Comparison of ENCODE assay signal across 8 mouse cellular contexts in genomic region chr7:43919559-43920451, GRCm38 (mm10). TPM values are rescaled to one million over a fixed set of nuclear protein-coding genes. Genes with fewer than 3 reads are reported as not detected.
A peak's percentile ranks its signal among the peaks of the same experiment; 100 is the strongest.
DNase-seq lines count a peak whose midpoint lies in the region; ATAC-seq lines count a peak whose summit lies in the region.

No protein-coding gene starts in this region.

- no peak overlapping the region for H3K4me2 ChIP-seq in kidney, embryonic 14.5 days (replicated peaks; ENCODE audit: low read depth, low read length)
- H3K4me2 ChIP-seq in limb, embryonic 15.5 days = no peak overlapping the region
- H3K4me2 ChIP-seq in midbrain, embryonic 16.5 days (ENCODE audit: low read length) = no peak overlapping the region
- no peak overlapping the region for H3K4me2 ChIP-seq in stomach, embryonic 14.5 days (replicated peaks; ENCODE audit: low read depth, low read length)

- no peaks in the 10 kb centered on the region for H3K27me3 ChIP-seq in kidney, embryonic 14.5 days (ENCODE audit: control insufficient read depth, insufficient read depth, low read length)
- H3K27me3 ChIP-seq in limb, embryonic 15.5 days = no peaks in the 10 kb centered on the region
- no peaks in the 10 kb centered on the region for H3K27me3 ChIP-seq in midbrain, embryonic 16.5 days (ENCODE audit: control insufficient read depth, insufficient read depth, low read depth, low read length)
- no peaks in the 10 kb centered on the region for H3K27me3 ChIP-seq in stomach, embryonic 14.5 days (ENCODE audit: control insufficient read depth, insufficient read depth, low read length)

- H3K4me3 ChIP-seq in kidney, embryonic 14.5 days (ENCODE audit: low read length) = no peak overlapping the region
- H3K4me3 ChIP-seq in limb, embryonic 15.5 days = no peak overlapping the region
- H3K4me3 ChIP-seq in midbrain, embryonic 16.5 days (ENCODE audit: low read depth, low read length) = no peak overlapping the region
- no peak overlapping the region for H3K4me3 ChIP-seq in stomach, embryonic 14.5 days (ENCODE audit: low read depth, low read length)

- H3K4me1 ChIP-seq in kidney, embryonic 14.5 days (ENCODE audit: control insufficient read depth, insufficient read depth, low read length) = no peaks in the 10 kb centered on the region
- 0 out of 2 replicates have a peak, but pooled peaks cover 2% of the 10 kb centered on the region for H3K4me1 ChIP-seq in limb, embryonic 15.5 days
- no peaks in the 10 kb centered on the region for H3K4me1 ChIP-seq in midbrain, embryonic 16.5 days (ENCODE audit: control insufficient read depth, insufficient read depth, low read length)
- H3K4me1 ChIP-seq in stomach, embryonic 14.5 days (ENCODE audit: control insufficient read depth, insufficient read depth, low read length) = no peaks in the 10 kb centered on the region

- H3K36me3 ChIP-seq in kidney, embryonic 14.5 days (ENCODE audit: control insufficient read depth, insufficient read depth, low read length) = no peaks in the 10 kb centered on the region
- no peaks in the 10 kb centered on the region for H3K36me3 ChIP-seq in limb, embryonic 15.5 days
- no peaks in the 10 kb centered on the region for H3K36me3 ChIP-seq in midbrain, embryonic 16.5 days (ENCODE audit: control insufficient read depth, insufficient read depth, low read length)
- H3K36me3 ChIP-seq in stomach, embryonic 14.5 days (ENCODE audit: control insufficient read depth, insufficient read depth, low read length) = no peaks in the 10 kb centered on the region

- DNase-seq in 3134 (ENCODE audit: extremely low read depth, insufficient read length, low spot score) = peak; percentile 15
- DNase-seq in adrenal gland, adult 18-20 months (ENCODE audit: low spot score in 2 of 2) = peak; percentile 63 to 65
- peak; percentile 78 for DNase-seq in embryo, embryonic 11 days
- peak; percentile 45 for DNase-seq in heart, adult 8-10 months (ENCODE audit: low spot score)

- no peak overlapping the region for H3K27ac ChIP-seq in kidney, embryonic 14.5 days (ENCODE audit: low read depth, low read length)
- no peak overlapping the region for H3K27ac ChIP-seq in limb, embryonic 15.5 days
- no peak overlapping the region for H3K27ac ChIP-seq in midbrain, embryonic 16.5 days (ENCODE audit: low read length)
- no peak overlapping the region for H3K27ac ChIP-seq in stomach, embryonic 14.5 days (ENCODE audit: low read length)

- no peaks in the 10 kb centered on the region for H3K9me3 ChIP-seq in kidney, embryonic 14.5 days (ENCODE audit: control insufficient read depth, low read length)
- no peaks in the 10 kb centered on the region for H3K9me3 ChIP-seq in limb, embryonic 15.5 days
- H3K9me3 ChIP-seq in midbrain, embryonic 16.5 days (replicated peaks; ENCODE audit: control insufficient read depth, low read length, poor library complexity, severe bottlenecking) = no peaks in the 10 kb centered on the region
- no peaks in the 10 kb centered on the region for H3K9me3 ChIP-seq in stomach, embryonic 14.5 days (ENCODE audit: control insufficient read depth, low read depth, low read length)

- 31% methylated on average over 14 of the region's 14 CpGs for WGBS in kidney, embryonic 14.5 days
- 29% methylated on average over 14 of the region's 14 CpGs for whole genome bisulfite sequencing in limb, embryonic 15.5 days
- 36% methylated on average over 14 of the region's 14 CpGs for WGBS in midbrain, embryonic 16.5 days
- 28% methylated on average over 14 of the region's 14 CpGs for WGBS in stomach, embryonic 14.5 days

- no peak overlapping the region for H3K9ac ChIP-seq in kidney, embryonic 14.5 days (ENCODE audit: low read depth, low read length)
- H3K9ac ChIP-seq in limb, embryonic 15.5 days = no peak overlapping the region
- H3K9ac ChIP-seq in midbrain, embryonic 16.5 days (ENCODE audit: low read depth, low read length) = no peak overlapping the region
- no peak overlapping the region for H3K9ac ChIP-seq in stomach, embryonic 14.5 days (replicated peaks; ENCODE audit: low read depth, low read length)

- peak; percentile 93 for ATAC-seq in kidney, embryonic 14.5 days (ENCODE audit: low FRiP score, low TSS enrichment)
- peak; percentile 70 for ATAC-seq in limb, embryonic 15.5 days (ENCODE audit: insufficient number of reproducible peaks, low FRiP score, low TSS enrichment, low read depth)
- ATAC-seq in midbrain, embryonic 16.5 days = peak; percentile 95
- peak; percentile 86 for ATAC-seq in stomach, embryonic 14.5 days (ENCODE audit: insufficient number of reproducible peaks, insufficient read depth, low FRiP score, low read depth)

RNA-seq across cellular contexts. Expression of gene Klk15, which starts 13.7 kb away (rescaled TPM):
- not detected for total RNA-seq in adrenal gland, adult 18-20 months (2021)
- total RNA-seq in heart, adult 8-10 months (2022) = not detected
- not detected in 2 replicates for polyA plus RNA-seq in kidney, embryonic 14.5 days (2014; fragmentation: Nextera tagmentation; extraction: Ambion mirVana)
- polyA plus RNA-seq in limb, embryonic 15.5 days (2015; fragmentation: Nextera tagmentation; extraction: Ambion mirVana) = not detected in 2 replicates
- not detected in 2 replicates for polyA plus RNA-seq in midbrain, embryonic 16.5 days (2015; fragmentation: Nextera tagmentation; extraction: Ambion mirVana)
- polyA plus RNA-seq in stomach, embryonic 14.5 days (2014; fragmentation: Nextera tagmentation; extraction: Ambion mirVana) = not detected in 2 replicates

RNA-seq across cellular contexts. Expression of gene Klk1b8, which starts 30.7 kb away (rescaled TPM):
- not detected for total RNA-seq in adrenal gland, adult 18-20 months (2021)
- total RNA-seq in heart, adult 8-10 months (2022) = not detected
- not detected in 2 replicates for polyA plus RNA-seq in kidney, embryonic 14.5 days (2014; fragmentation: Nextera tagmentation; extraction: Ambion mirVana)
- polyA plus RNA-seq in limb, embryonic 15.5 days (2015; fragmentation: Nextera tagmentation; extraction: Ambion mirVana) = not detected in 2 replicates
- not detected in 2 replicates for polyA plus RNA-seq in midbrain, embryonic 16.5 days (2015; fragmentation: Nextera tagmentation; extraction: Ambion mirVana)
- not detected in 2 replicates for polyA plus RNA-seq in stomach, embryonic 14.5 days (2014; fragmentation: Nextera tagmentation; extraction: Ambion mirVana)

RNA-seq across cellular contexts. Expression of gene Klk4, which starts 38.8 kb away (rescaled TPM):
- not detected for total RNA-seq in adrenal gland, adult 18-20 months (2021)
- not detected for total RNA-seq in heart, adult 8-10 months (2022)
- 0.28 TPM in 1 of 2 replicates, not detected in the other for polyA plus RNA-seq in kidney, embryonic 14.5 days (2014; fragmentation: Nextera tagmentation; extraction: Ambion mirVana)
- 0.14 TPM in 1 of 2 replicates, not detected in the other for polyA plus RNA-seq in limb, embryonic 15.5 days (2015; fragmentation: Nextera tagmentation; extraction: Ambion mirVana)
- polyA plus RNA-seq in midbrain, embryonic 16.5 days (2015; fragmentation: Nextera tagmentation; extraction: Ambion mirVana) = 0.39 TPM in 1 of 2 replicates, not detected in the other
- polyA plus RNA-seq in stomach, embryonic 14.5 days (2014; fragmentation: Nextera tagmentation; extraction: Ambion mirVana) = not detected in 2 replicates

RNA-seq across cellular contexts. Expression of gene Klk1b1, which starts 46.7 kb away (rescaled TPM):
- not detected for total RNA-seq in adrenal gland, adult 18-20 months (2021)
- total RNA-seq in heart, adult 8-10 months (2022) = not detected
- not detected in 2 replicates for polyA plus RNA-seq in kidney, embryonic 14.5 days (2014; fragmentation: Nextera tagmentation; extraction: Ambion mirVana)
- polyA plus RNA-seq in limb, embryonic 15.5 days (2015; fragmentation: Nextera tagmentation; extraction: Ambion mirVana) = not detected in 2 replicates
- polyA plus RNA-seq in midbrain, embryonic 16.5 days (2015; fragmentation: Nextera tagmentation; extraction: Ambion mirVana) = not detected in 2 replicates
- not detected in 2 replicates for polyA plus RNA-seq in stomach, embryonic 14.5 days (2014; fragmentation: Nextera tagmentation; extraction: Ambion mirVana)

RNA-seq across cellular contexts. Expression of gene Klk1b9, which starts 56.1 kb away (rescaled TPM):
- not detected for total RNA-seq in adrenal gland, adult 18-20 months (2021)
- not detected for total RNA-seq in heart, adult 8-10 months (2022)
- polyA plus RNA-seq in kidney, embryonic 14.5 days (2014; fragmentation: Nextera tagmentation; extraction: Ambion mirVana) = not detected in 2 replicates
- not detected in 2 replicates for polyA plus RNA-seq in limb, embryonic 15.5 days (2015; fragmentation: Nextera tagmentation; extraction: Ambion mirVana)
- not detected in 2 replicates for polyA plus RNA-seq in midbrain, embryonic 16.5 days (2015; fragmentation: Nextera tagmentation; extraction: Ambion mirVana)
- not detected in 2 replicates for polyA plus RNA-seq in stomach, embryonic 14.5 days (2014; fragmentation: Nextera tagmentation; extraction: Ambion mirVana)

Comparison
In these comparisons a context has a peak if more than half of its experiments do, and no peak if none do; other contexts are left out.
1. DNase-seq: peak in every context shown above with its lines; median percentile 78 in embryo, embryonic 11 days; 64 in adrenal gland, adult 18-20 months; 45 in heart, adult 8-10 months; 15 in 3134.